Mouse (Mus musculus): ENCODE results near the gene Tmem95. TPM values are rescaled to one million over a fixed set of nuclear protein-coding genes. Genes with fewer than 3 reads are reported as not detected.
A peak's percentile ranks its signal among the peaks of the same experiment; 100 is the strongest.

Tmem95 gene
- polyA plus RNA-seq, 1 experiment, result not detected

DNA sequence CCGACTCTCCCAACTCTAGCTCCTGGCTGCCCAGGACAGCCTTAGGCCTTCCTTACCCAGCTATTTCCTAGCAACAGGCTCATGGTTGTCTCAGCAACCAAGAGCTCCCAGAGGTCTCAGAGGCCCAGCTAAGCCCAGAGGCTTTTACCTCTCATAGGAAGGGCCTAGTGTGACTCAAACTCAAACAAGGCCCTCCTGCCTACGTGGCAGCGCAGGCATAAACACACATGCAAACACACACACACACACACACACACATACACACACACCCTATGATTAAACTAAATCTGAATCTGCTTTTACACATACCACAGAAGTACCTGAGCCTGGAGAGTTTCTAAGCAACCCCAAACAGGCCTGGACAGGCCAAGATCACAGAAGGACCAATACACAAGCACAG lies 581 bp upstream of the Tmem95 start:
- Histone ChIP-seq H3K79me3 (ENCODE audit: low read depth) (peaks cover 28% of the 10 kb centered on the region), H3K36me3 (ENCODE audit: control insufficient read depth, insufficient read depth) (no peaks in the 10 kb centered on the region), H3ac (ENCODE audit: control insufficient read depth, insufficient read length, low read depth) (peak overlapping the region; percentile 49), H3K27me3 (ENCODE audit: control insufficient read depth, insufficient read depth, insufficient read length) (no peaks in the 10 kb centered on the region), H3K4me3 (ENCODE audit: insufficient read depth, poor library complexity, severe bottlenecking) (no peak overlapping the region), H3K79me2 (ENCODE audit: control insufficient read depth, insufficient read depth) (peaks cover 36% of the 10 kb centered on the region)
- no peak for TF ChIP-seq MYOD1 (IDR thresholded peaks at IDR 0.05; ENCODE audit: control insufficient read depth, insufficient read length, low read depth)
- TF ChIP-seq FOSL1 (IDR thresholded peaks at IDR 0.05; ENCODE audit: insufficient read depth, low read length, poor library complexity, severe bottlenecking), result no peak
- no peak for TF ChIP-seq CTCF (IDR thresholded peaks at IDR 0.05; ENCODE audit: control insufficient read depth, insufficient read depth, insufficient read length)
- no peak for TF ChIP-seq USF1 (IDR thresholded peaks at IDR 0.05; ENCODE audit: low read depth)
- no peak for TF ChIP-seq MAX (IDR thresholded peaks at IDR 0.05)
- TF ChIP-seq MYOG (IDR thresholded peaks at IDR 0.05; ENCODE audit: control insufficient read depth, extremely low read depth, insufficient read length), result no peak
- TF ChIP-seq CEBPB (IDR thresholded peaks at IDR 0.05; ENCODE audit: low read depth), result no peak

DNA sequence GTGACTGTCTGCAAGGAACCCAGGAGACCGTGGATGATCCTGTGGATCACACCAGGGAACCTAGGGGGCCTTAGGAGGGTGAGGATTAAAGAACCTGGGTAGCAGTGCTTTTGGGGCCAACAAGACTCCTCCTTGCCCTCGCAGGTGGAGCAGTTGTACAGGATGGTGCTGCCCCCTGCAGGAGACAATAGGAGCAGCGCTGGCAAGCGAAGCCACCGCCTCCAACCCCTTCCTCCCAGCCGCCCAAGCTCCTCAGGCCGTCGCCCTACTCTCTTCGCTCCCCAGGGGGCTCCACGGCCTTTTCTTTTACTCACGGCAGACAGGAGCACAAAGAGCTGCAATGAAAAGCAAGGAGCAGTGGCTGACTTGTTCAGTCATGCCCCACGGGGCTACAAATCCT lies 951 bp downstream of the Tmem95 start:
- H3K79me2 ChIP-seq (ENCODE audit: control insufficient read depth, insufficient read depth), result peaks cover 36% of the 10 kb centered on the region
- H3K79me3 ChIP-seq (ENCODE audit: low read depth), result peaks cover 28% of the 10 kb centered on the region
- no peaks in the 10 kb centered on the region for H3K27me3 ChIP-seq (ENCODE audit: control insufficient read depth, insufficient read depth, insufficient read length)
- H3K4me3 ChIP-seq (ENCODE audit: insufficient read depth, poor library complexity, severe bottlenecking), result no peak overlapping the region
- H3K36me3 ChIP-seq (ENCODE audit: control insufficient read depth, insufficient read depth), result no peaks in the 10 kb centered on the region
- H3ac ChIP-seq (ENCODE audit: control insufficient read depth, insufficient read length, low read depth), result no peak overlapping the region
- TF ChIP-seq USF1 (IDR thresholded peaks at IDR 0.05; ENCODE audit: low read depth) (no peak), MAX (IDR thresholded peaks at IDR 0.05) (no peak), MYOG (IDR thresholded peaks at IDR 0.05; ENCODE audit: control insufficient read depth, extremely low read depth, insufficient read length) (no peak), CEBPB (IDR thresholded peaks at IDR 0.05; ENCODE audit: low read depth) (no peak), FOSL1 (IDR thresholded peaks at IDR 0.05; ENCODE audit: insufficient read depth, low read length, poor library complexity, severe bottlenecking) (no peak), MYOD1 (IDR thresholded peaks at IDR 0.05; ENCODE audit: control insufficient read depth, insufficient read length, low read depth) (no peak), CTCF (IDR thresholded peaks at IDR 0.05; ENCODE audit: control insufficient read depth, insufficient read depth, insufficient read length) (peak; percentile 95)

DNA sequence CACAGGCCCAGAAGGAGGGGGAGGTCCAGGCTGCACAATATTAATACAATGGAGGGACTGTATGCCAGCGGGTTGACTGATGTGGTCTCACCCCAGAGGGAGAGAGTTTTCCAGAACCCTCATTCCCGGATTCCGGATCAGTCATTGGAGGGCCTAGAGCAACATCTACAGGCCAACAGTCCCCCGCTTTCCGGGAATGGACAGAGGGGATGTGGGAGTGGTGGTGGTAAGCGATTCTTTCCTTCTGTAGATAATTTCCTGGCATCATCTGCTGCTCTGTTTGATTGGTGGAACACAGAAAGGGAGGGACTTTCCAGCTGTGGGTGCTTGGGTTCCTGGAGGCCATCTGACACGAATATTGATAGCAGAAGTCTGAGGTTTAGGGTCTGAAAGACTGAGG lies 1.6 kb downstream of the Tmem95 start:
- no peaks in the 10 kb centered on the region for H3K36me3 ChIP-seq (ENCODE audit: control insufficient read depth, insufficient read depth)
- no peak overlapping the region for H3ac ChIP-seq (ENCODE audit: control insufficient read depth, insufficient read length, low read depth)
- no peak for TF ChIP-seq MYOD1 (IDR thresholded peaks at IDR 0.05; ENCODE audit: control insufficient read depth, insufficient read length, low read depth)
- TF ChIP-seq CTCF (IDR thresholded peaks at IDR 0.05; ENCODE audit: control insufficient read depth, insufficient read depth, insufficient read length), result no peak
- TF ChIP-seq MYOG (IDR thresholded peaks at IDR 0.05; ENCODE audit: control insufficient read depth, extremely low read depth, insufficient read length), result no peak
- no peak for TF ChIP-seq USF1 (IDR thresholded peaks at IDR 0.05; ENCODE audit: low read depth)
- no peak for TF ChIP-seq CEBPB (IDR thresholded peaks at IDR 0.05; ENCODE audit: low read depth)
- no peak for TF ChIP-seq MAX (IDR thresholded peaks at IDR 0.05)
- no peak for TF ChIP-seq FOSL1 (IDR thresholded peaks at IDR 0.05; ENCODE audit: insufficient read depth, low read length, poor library complexity, severe bottlenecking)
- H3K4me3 ChIP-seq (ENCODE audit: insufficient read depth, poor library complexity, severe bottlenecking), result no peak overlapping the region
- peaks cover 36% of the 10 kb centered on the region for H3K79me2 ChIP-seq (ENCODE audit: control insufficient read depth, insufficient read depth)
- H3K27me3 ChIP-seq (ENCODE audit: control insufficient read depth, insufficient read depth, insufficient read length), result no peaks in the 10 kb centered on the region
- H3K79me3 ChIP-seq (ENCODE audit: low read depth), result peaks cover 28% of the 10 kb centered on the region

DNA sequence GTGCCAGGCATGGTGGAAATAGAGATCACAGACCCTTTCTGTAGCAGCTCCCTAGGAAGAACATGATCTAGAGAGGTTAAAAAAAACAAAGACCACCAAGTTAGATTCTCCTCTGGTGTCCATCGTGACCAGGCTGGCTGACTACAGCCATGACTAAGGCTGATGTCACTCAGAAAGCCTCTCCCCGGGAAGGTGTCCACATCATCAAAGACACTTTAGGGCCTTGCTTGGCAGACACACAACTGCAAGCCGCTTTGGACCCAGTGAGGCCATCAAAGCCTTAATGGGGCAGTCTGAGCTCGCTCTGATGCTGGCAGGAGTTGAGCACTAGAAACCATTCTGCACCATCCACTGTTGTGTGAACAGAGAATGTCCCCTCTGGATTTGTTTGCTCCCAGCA lies 5.4 kb downstream of the Tmem95 start:
- peaks cover 3% of the 10 kb centered on the region for H3K79me2 ChIP-seq (ENCODE audit: control insufficient read depth, insufficient read depth)
- H3K27me3 ChIP-seq (ENCODE audit: control insufficient read depth, insufficient read depth, insufficient read length), result peaks cover under 1% of the 10 kb centered on the region
- no peaks in the 10 kb centered on the region for H3K79me3 ChIP-seq (ENCODE audit: low read depth)
- no peaks in the 10 kb centered on the region for H3K36me3 ChIP-seq (ENCODE audit: control insufficient read depth, insufficient read depth)
- TF ChIP-seq MYOD1 (IDR thresholded peaks at IDR 0.05; ENCODE audit: control insufficient read depth, insufficient read length, low read depth), result no peak
- TF ChIP-seq USF1 (IDR thresholded peaks at IDR 0.05; ENCODE audit: low read depth), result peak; percentile 29
- H3K4me3 ChIP-seq (ENCODE audit: insufficient read depth, poor library complexity, severe bottlenecking), result no peak overlapping the region
- H3ac ChIP-seq (ENCODE audit: control insufficient read depth, insufficient read length, low read depth), result no peak overlapping the region

DNA sequence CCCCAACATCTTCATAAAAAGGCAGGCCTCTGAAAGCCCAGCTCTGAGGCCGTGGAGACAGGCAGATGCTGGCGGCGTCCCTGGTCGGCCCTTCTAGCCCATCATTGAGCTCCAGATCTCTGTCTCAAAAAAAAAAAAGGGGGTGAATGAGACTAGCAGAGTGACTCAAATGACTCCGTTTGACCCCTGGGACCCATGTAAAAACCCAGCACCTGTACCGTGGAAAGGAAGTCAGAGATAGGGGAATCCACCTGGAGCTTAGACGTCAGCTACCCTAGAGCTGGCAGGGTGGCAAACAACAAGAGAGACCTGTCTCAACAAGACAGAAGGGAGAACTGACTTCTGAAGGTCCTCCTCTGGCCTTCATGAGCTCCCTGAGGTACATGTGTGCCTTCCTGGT lies 6.0 kb downstream of the Tmem95 start:
- Histone ChIP-seq H3K79me3 (ENCODE audit: low read depth) (no peaks in the 10 kb centered on the region), H3ac (ENCODE audit: control insufficient read depth, insufficient read length, low read depth) (no peak overlapping the region), H3K4me3 (ENCODE audit: insufficient read depth, poor library complexity, severe bottlenecking) (no peak overlapping the region), H3K36me3 (ENCODE audit: control insufficient read depth, insufficient read depth) (no peaks in the 10 kb centered on the region), H3K79me2 (ENCODE audit: control insufficient read depth, insufficient read depth) (no peaks in the 10 kb centered on the region), H3K27me3 (ENCODE audit: control insufficient read depth, insufficient read depth, insufficient read length) (peaks cover 6% of the 10 kb centered on the region)
- no peak for TF ChIP-seq CEBPB (IDR thresholded peaks at IDR 0.05; ENCODE audit: low read depth)
- TF ChIP-seq MYOD1 (IDR thresholded peaks at IDR 0.05; ENCODE audit: control insufficient read depth, insufficient read length, low read depth), result no peak
- TF ChIP-seq USF1 (IDR thresholded peaks at IDR 0.05; ENCODE audit: low read depth), result no peak
- TF ChIP-seq MYOG (IDR thresholded peaks at IDR 0.05; ENCODE audit: control insufficient read depth, extremely low read depth, insufficient read length), result no peak
- TF ChIP-seq FOSL1 (IDR thresholded peaks at IDR 0.05; ENCODE audit: insufficient read depth, low read length, poor library complexity, severe bottlenecking), result no peak
- no peak for TF ChIP-seq CTCF (IDR thresholded peaks at IDR 0.05; ENCODE audit: control insufficient read depth, insufficient read depth, insufficient read length)
- TF ChIP-seq MAX (IDR thresholded peaks at IDR 0.05), result no peak

DNA sequence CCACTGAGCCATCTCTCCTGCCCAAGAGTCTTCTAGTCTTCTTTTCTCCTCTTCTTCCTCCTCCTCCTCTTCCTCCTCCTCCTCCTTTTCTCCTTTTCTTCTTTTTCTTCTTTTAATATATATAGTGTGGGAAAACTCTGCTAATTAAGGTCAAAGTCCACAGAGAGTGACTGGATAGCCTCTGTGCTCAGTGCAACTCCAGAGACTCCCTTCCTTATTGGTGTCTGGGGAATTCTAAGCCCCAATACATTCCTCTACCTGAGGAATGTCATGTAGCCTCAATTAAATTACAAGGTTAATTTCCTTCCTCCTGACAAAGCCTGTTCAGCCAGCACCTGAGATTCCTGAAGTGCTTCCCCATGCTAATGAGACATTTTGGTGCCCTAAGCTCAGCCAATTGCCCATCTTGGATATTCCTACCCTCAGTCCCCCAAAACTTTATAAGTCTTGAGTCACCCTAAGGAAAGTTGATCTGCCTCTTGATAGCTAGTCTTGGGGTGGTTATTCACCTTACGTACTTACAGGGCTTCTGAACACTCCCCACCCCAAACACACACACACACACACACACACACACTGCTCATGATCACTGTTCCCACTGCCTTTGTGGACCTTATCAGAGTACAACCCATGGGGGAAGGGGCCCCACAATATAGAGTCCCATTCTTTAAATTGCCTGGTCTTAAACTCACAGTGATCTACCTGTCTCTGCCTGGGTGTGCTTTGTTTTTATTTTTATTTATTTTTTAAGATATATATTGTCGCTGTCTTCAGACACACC lies 7.3 kb downstream of the Tmem95 start:
- H3K4me3 ChIP-seq (ENCODE audit: insufficient read depth, poor library complexity, severe bottlenecking), result no peak overlapping the region
- no peaks in the 10 kb centered on the region for H3K79me2 ChIP-seq (ENCODE audit: control insufficient read depth, insufficient read depth)
- no peaks in the 10 kb centered on the region for H3K79me3 ChIP-seq (ENCODE audit: low read depth)
- no peak overlapping the region for H3ac ChIP-seq (ENCODE audit: control insufficient read depth, insufficient read length, low read depth)
- TF ChIP-seq USF1 (IDR thresholded peaks at IDR 0.05; ENCODE audit: low read depth) (no peak), MYOG (IDR thresholded peaks at IDR 0.05; ENCODE audit: control insufficient read depth, extremely low read depth, insufficient read length) (no peak), MAX (IDR thresholded peaks at IDR 0.05) (no peak), CEBPB (IDR thresholded peaks at IDR 0.05; ENCODE audit: low read depth) (no peak), MYOD1 (IDR thresholded peaks at IDR 0.05; ENCODE audit: control insufficient read depth, insufficient read length, low read depth) (no peak), CTCF (IDR thresholded peaks at IDR 0.05; ENCODE audit: control insufficient read depth, insufficient read depth, insufficient read length) (no peak), FOSL1 (IDR thresholded peaks at IDR 0.05; ENCODE audit: insufficient read depth, low read length, poor library complexity, severe bottlenecking) (no peak)
- peaks cover 6% of the 10 kb centered on the region for H3K27me3 ChIP-seq (ENCODE audit: control insufficient read depth, insufficient read depth, insufficient read length)
- H3K36me3 ChIP-seq (ENCODE audit: control insufficient read depth, insufficient read depth), result no peaks in the 10 kb centered on the region
